8 mouse cellular contexts compared by ENCODE assay signal in the genomic region with DNA sequence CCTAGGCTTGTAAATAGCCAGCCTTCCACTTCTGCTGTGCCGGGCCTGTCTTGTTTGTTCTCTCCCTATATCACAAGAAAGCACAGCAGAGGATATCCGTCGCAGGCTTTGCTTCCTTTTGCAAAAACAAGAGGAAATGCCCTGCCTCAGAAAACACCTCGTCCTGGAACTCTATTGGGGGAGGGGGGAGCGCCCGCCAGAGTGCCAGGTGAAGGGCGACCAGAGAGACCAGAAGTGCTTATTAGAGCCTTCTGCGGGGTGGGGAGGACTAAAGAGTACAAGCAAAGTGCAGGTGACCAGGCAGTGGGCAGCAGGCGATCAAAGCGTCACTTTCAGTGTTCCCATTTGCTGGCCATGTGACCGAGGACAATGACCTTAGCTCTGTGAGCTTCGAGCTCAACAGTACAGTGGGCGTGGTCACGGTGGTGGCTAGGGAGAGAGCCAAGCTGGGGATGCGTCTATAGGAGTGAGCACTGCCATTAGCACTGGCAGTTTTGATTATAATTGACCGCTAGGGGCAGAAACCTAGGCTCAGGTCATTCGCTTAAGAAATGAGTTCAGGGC. TPM values are rescaled to one million over a fixed set of nuclear protein-coding genes. Genes with fewer than 3 reads are reported as not detected.
A peak's percentile ranks its signal among the peaks of the same experiment; 100 is the strongest.
DNase-seq lines count a peak whose midpoint lies in the region; ATAC-seq and TF ChIP-seq lines count a peak whose summit lies in the region.

No protein-coding gene starts in this region.

- peak; percentile 42; the same call in 1 of the 2 replicates for TF ChIP-seq CTCF in gastrocnemius, adult 2 months (IDR thresholded peaks at IDR 0.05)
- TF ChIP-seq CTCF in hindbrain, postnatal 0 days (IDR thresholded peaks at IDR 0.05; ENCODE audit: low read depth), result peak; percentile 56

- H3K27ac ChIP-seq in gastrocnemius, adult 2 months, result peak overlapping the region; percentile 91
- H3K27ac ChIP-seq in hindbrain, postnatal 0 days, result peak overlapping the region; percentile 12; the same call in 1 of the 2 replicates
- peak overlapping the region; percentile 77 for H3K27ac ChIP-seq in liver, embryonic 12.5 days

- peak overlapping the region; percentile 53 for H3K4me3 ChIP-seq in gastrocnemius, adult 2 months
- H3K4me3 ChIP-seq in hindbrain, postnatal 0 days (ENCODE audit: low read length), result no peak overlapping the region
- 0 out of 2 replicates have a peak overlapping the region, but pooled peaks have one; percentile 13 for H3K4me3 ChIP-seq in liver, embryonic 12.5 days

- H3K36me3 ChIP-seq in hindbrain, postnatal 0 days (ENCODE audit: insufficient read depth, low read length), result peaks cover 7% of the 10 kb centered on the region; the same call in 1 of the 2 replicates
- no peaks in the 10 kb centered on the region for H3K36me3 ChIP-seq in liver, embryonic 12.5 days

- 34% methylated on average over 17 of the region's 17 CpGs for WGBS in hindbrain, postnatal 0 days
- WGBS in liver, embryonic 12.5 days (ENCODE audit: insufficient replicate concordance), result 3% methylated on average over 17 of the region's 17 CpGs

- intact Hi-C loops in gastrocnemius, adult 2 months (cut with DNase I), result no loop called here

- peak; percentile 10 for DNase-seq in 416B (ENCODE audit: low read depth)
- peak; percentile 67 for DNase-seq in adrenal gland, adult 2 months
- DNase-seq in gastrocnemius, adult 2 months, result peak; percentile 67
- peak; percentile 37 for DNase-seq in hindbrain, postnatal 0 days (ENCODE audit: low spot score)
- DNase-seq in thymus, postnatal 10 days (ENCODE audit: low spot score in 2 of 2), result peak; percentile 51 to 59
- DNase-seq in MN1 (ENCODE audit: low spot score), result no peak

- H3K9me3 ChIP-seq in hindbrain, postnatal 0 days (ENCODE audit: low read length), result no peaks in the 10 kb centered on the region
- no peaks in the 10 kb centered on the region for H3K9me3 ChIP-seq in liver, embryonic 12.5 days (replicated peaks)

- H3K9ac ChIP-seq in hindbrain, postnatal 0 days (replicated peaks; ENCODE audit: low read length), result no peak overlapping the region
- H3K9ac ChIP-seq in liver, embryonic 12.5 days, result no peak overlapping the region

- no peaks in the 10 kb centered on the region for H3K27me3 ChIP-seq in hindbrain, postnatal 0 days (ENCODE audit: insufficient read depth, low read length)
- H3K27me3 ChIP-seq in liver, embryonic 12.5 days (replicated peaks), result no peaks in the 10 kb centered on the region

- ATAC-seq in hindbrain, postnatal 0 days, result 0 out of 2 replicates have a peak, but pooled peaks have one; percentile 38
- peak; percentile 77 for ATAC-seq in liver, embryonic 12.5 days
- ATAC-seq in monocyte, adult 5-6 weeks (replicated peaks; ENCODE audit: insufficient number of reproducible peaks, low FRiP score, low TSS enrichment, poor library complexity, severe bottlenecking), result peak; percentile 69

- no peak overlapping the region for H3K4me2 ChIP-seq in hindbrain, postnatal 0 days (ENCODE audit: low read depth, low read length)
- peak overlapping the region; percentile 48 for H3K4me2 ChIP-seq in liver, embryonic 12.5 days

- H3K4me1 ChIP-seq in hindbrain, postnatal 0 days (ENCODE audit: insufficient read depth, low read length), result no peaks in the 10 kb centered on the region; the same call in 1 of the 2 replicates
- peaks cover 19% of the 10 kb centered on the region for H3K4me1 ChIP-seq in liver, embryonic 12.5 days

RNA-seq across cellular contexts. Expression of gene Klhl3, which starts 45.8 kb away (rescaled TPM):
- 1 to 10 TPM in 1 of 2 experiments, under 1 TPM in 1; 0.86 to 3.7 TPM for total RNA-seq in adrenal gland, adult 2 months (2021)
- 0.86 and 1.1 TPM in 2 replicates for polyA plus RNA-seq in adrenal gland, adult 2 months (2012; rRNA removed)
- under 1 TPM; 0.36 to 0.67 TPM for total RNA-seq in gastrocnemius, adult 2 months (2021)
- 9.9 and 10.2 TPM in 2 replicates for total RNA-seq in hindbrain, postnatal 0 days (2014; rRNA removed)
- polyA plus RNA-seq in hindbrain, postnatal 0 days (2015; fragmentation: Nextera tagmentation; extraction: Ambion mirVana), result 10.6 and 11.1 TPM in 2 replicates
- polyA plus RNA-seq in liver, embryonic 12.5 days (2016; fragmentation: Nextera tagmentation; extraction: Ambion mirVana), result 1.3 and 1.5 TPM in 2 replicates
- 0.19 to 0.29 TPM in 2 of 3 replicates, not detected in the other for total RNA-seq in monocyte, adult 5-6 weeks (2017)

Comparison
In these comparisons a context has a peak if more than half of its experiments do, and no peak if none do; other contexts are left out.
1. H3K27ac ChIP-seq: peak in every context shown above with its lines; median percentile 91 in gastrocnemius, adult 2 months; 77 in liver, embryonic 12.5 days; 12 in hindbrain, postnatal 0 days.